Mouse (Mus musculus): Measurements from ENCODE around the gene Tepsin.

- TF ChIP-seq CTCF (IDR thresholded peaks at IDR 0.05; ENCODE audit: borderline replicate concordance, control insufficient read depth, extremely low read depth, insufficient read depth, low read length, poor library complexity) = no peak
- TF ChIP-seq POLR2A (IDR thresholded peaks at IDR 0.05; ENCODE audit: control insufficient read depth, extremely low read depth, insufficient read depth, low read length, poor library complexity) = no peak
Measured at GRCm38 (mm10) chr11:120114488-120115215, 16.1 kb upstream of the Tepsin start.
